Mouse (Mus musculus) left cerebral cortex, adult 18-20 months (tissue): Measurements from ENCODE around the gene Nol3. TPM values are rescaled to one million over a fixed set of nuclear protein-coding genes. Genes with fewer than 3 reads are reported as not detected.

ENCODE experiments used
- microRNA-seq, 2 experiments: library from miRNA; unstranded; fragments of <30 nt; microRNA quantifications; one replicate each; pipeline ENCODE4 v1.2.0; 2021
- total RNA-seq, 2 experiments: library from RNA; stranded (reverse); gene quantifications; 2 replicates each; pipeline ENCODE4 v1.2.3; 2021

Nol3 gene
- total RNA-seq, 2 experiments from 2014 or later, result 9.4 to 10.8 TPM

Small RNA genes within 50 kb of the gene (microRNA-seq; reads per million reads assigned to microRNA genes)
- gene Gm27320 (0 reads per million in 2 experiments), gene Mir328 (13,625 to 17,417 reads per million in 2 experiments)

Other genes with a start within 250 kb of the Nol3 start
- gene Ces3a, start 227.5 kb upstream of the Nol3 start, total RNA-seq, result not detected
- gene Ces3b, start 192.4 kb upstream of the Nol3 start, total RNA-seq, result not detected
- not detected for gene Ces4a, start 144.3 kb upstream of the Nol3 start, total RNA-seq
- 10 to 100 TPM; 19.4 to 24.7 TPM for gene Cbfb, start 105.5 kb upstream of the Nol3 start, total RNA-seq
- gene D230025D16Rik, start 51.0 kb upstream of the Nol3 start, total RNA-seq, result 10 to 100 TPM; 37.0 to 40.0 TPM
- gene B3gnt9, start 21.0 kb upstream of the Nol3 start, total RNA-seq, result 1 to 10 TPM; 3.0 to 3.5 TPM
- gene Tradd, start 11.5 kb upstream of the Nol3 start, total RNA-seq, result 1 to 10 TPM; 7.6 to 8.9 TPM
- gene Fbxl8, start 11.5 kb upstream of the Nol3 start, total RNA-seq, result 1 to 10 TPM; 1.1 to 1.6 TPM
- gene Hsf4, start 6.3 kb upstream of the Nol3 start, total RNA-seq, result 10 to 100 TPM; 25.6 to 26.5 TPM
- gene 4931428F04Rik, start 13.7 kb downstream of the Nol3 start, total RNA-seq, result 10 to 100 TPM; 22.3 to 27.9 TPM
- gene Exoc3l, start 20.0 kb downstream of the Nol3 start, total RNA-seq, result 1 to 10 TPM; 1.6 TPM
- 10 to 100 TPM; 37.6 to 39.1 TPM for gene E2f4, start 21.5 kb downstream of the Nol3 start, total RNA-seq
- 1 to 10 TPM; 1.4 to 1.8 TPM for gene Elmo3, start 29.5 kb downstream of the Nol3 start, total RNA-seq
- 1 to 10 TPM; 4.5 to 4.8 TPM for gene Lrrc29, start 50.1 kb downstream of the Nol3 start, total RNA-seq
- 10 to 100 TPM; 37.1 to 37.4 TPM for gene Tmem208, start 50.2 kb downstream of the Nol3 start, total RNA-seq
- gene Fhod1, start 71.8 kb downstream of the Nol3 start, total RNA-seq, result 1 to 10 TPM; 3.1 to 3.3 TPM
- gene Slc9a5, start 72.7 kb downstream of the Nol3 start, total RNA-seq, result 10 to 100 TPM; 31.1 to 35.6 TPM
- gene Plekhg4, start 97.1 kb downstream of the Nol3 start, total RNA-seq, result 1 to 10 TPM; 2.1 to 2.2 TPM
- not detected for gene Kctd19, start 137.4 kb downstream of the Nol3 start, total RNA-seq
- under 1 TPM; 0.19 to 0.42 TPM for gene Lrrc36, start 137.4 kb downstream of the Nol3 start, total RNA-seq
- 10 to 100 TPM; 47.0 to 48.3 TPM for gene Tppp3, start 195.4 kb downstream of the Nol3 start, total RNA-seq
- gene Zdhhc1, start 220.8 kb downstream of the Nol3 start, total RNA-seq, result 10 to 100 TPM; 41.8 to 42.5 TPM
- not detected for gene Hsd11b2, start 242.6 kb downstream of the Nol3 start, total RNA-seq